Mouse (Mus musculus) right cerebral cortex, postnatal 4 days (tissue): Measurements from ENCODE around the gene Sel1l3.

Experiments
- DNase-seq: peaks from one replicate; pipeline ENCODE4 v3.0.0-alpha.2; 2022

Gene Sel1l3

GRCm38 (mm10) chr5:53213711-53214352 is at the start of gene Sel1l3:
Gene Sel1l3 (minus strand): TSS chr5:53213927.
- peak; percentile 52 for DNase-seq

- DNase-seq = no peak
Measured at GRCm38 (mm10) chr5:53261999-53262398, 48.3 kb upstream of the Sel1l3 start.

GRCm38 (mm10) chr5:53259894-53260293 is 46.2 kb upstream of the Sel1l3 start:
- no peak for DNase-seq

- DNase-seq = peak; percentile 45
Measured at GRCm38 (mm10) chr5:53258038-53258786, 44.5 kb upstream of the Sel1l3 start.

GRCm38 (mm10) chr5:53254821-53255220 is 41.1 kb upstream of the Sel1l3 start:
- DNase-seq = no peak

- DNase-seq = no peak
Measured at GRCm38 (mm10) chr5:53254154-53254553, 40.4 kb upstream of the Sel1l3 start.

GRCm38 (mm10) chr5:53249431-53250061 is 35.8 kb upstream of the Sel1l3 start:
- DNase-seq = no peak

GRCm38 (mm10) chr5:53248499-53248898 is 34.8 kb upstream of the Sel1l3 start:
- DNase-seq = no peak

- no peak for DNase-seq
Measured at GRCm38 (mm10) chr5:53243933-53244332, 30.2 kb upstream of the Sel1l3 start.

GRCm38 (mm10) chr5:53242865-53243499 is 29.3 kb upstream of the Sel1l3 start:
- no peak for DNase-seq

GRCm38 (mm10) chr5:53241963-53242362 is 28.2 kb upstream of the Sel1l3 start:
- no peak for DNase-seq

GRCm38 (mm10) chr5:53241109-53241508 is 27.4 kb upstream of the Sel1l3 start:
- no peak for DNase-seq

- DNase-seq = no peak
Measured at GRCm38 (mm10) chr5:53239831-53240440, 26.2 kb upstream of the Sel1l3 start.

- no peak for DNase-seq
Measured at GRCm38 (mm10) chr5:53239189-53239588, 25.5 kb upstream of the Sel1l3 start.

- DNase-seq = no peak
Measured at GRCm38 (mm10) chr5:53238761-53239160, 25.0 kb upstream of the Sel1l3 start.

GRCm38 (mm10) chr5:53236749-53237148 is 23.0 kb upstream of the Sel1l3 start:
- no peak for DNase-seq

- no peak for DNase-seq
Measured at GRCm38 (mm10) chr5:53236136-53236535, 22.4 kb upstream of the Sel1l3 start.

- no peak for DNase-seq
Measured at GRCm38 (mm10) chr5:53235551-53235950, 21.8 kb upstream of the Sel1l3 start.

GRCm38 (mm10) chr5:53230560-53230959 is 16.8 kb upstream of the Sel1l3 start:
- DNase-seq = no peak

- DNase-seq = no peak
Measured at GRCm38 (mm10) chr5:53225434-53225833, 11.7 kb upstream of the Sel1l3 start.

- no peak for DNase-seq
Measured at GRCm38 (mm10) chr5:53214801-53215200, 1.1 kb upstream of the Sel1l3 start.

GRCm38 (mm10) chr5:53214362-53214761 is 635 bp upstream of the Sel1l3 start:
- DNase-seq = no peak
